Mouse (Mus musculus) skeletal muscle tissue, adult 2 months (tissue): ENCODE data around the gene Wdr43.

Experiments used
- DNase-seq: peaks from one replicate; pipeline ENCODE4 v3.0.0-alpha.2; 2012; ENCODE audit warnings: low read depth, low spot score

The Wdr43 gene

GRCm38 (mm10) chr17:71662751-71663250 is 47.1 kb downstream of the Wdr43 start:
- peak; percentile 75 for DNase-seq

GRCm38 (mm10) chr17:71663491-71663890 is 47.8 kb downstream of the Wdr43 start:
- DNase-seq, result no peak

GRCm38 (mm10) chr17:71664172-71664571 is 48.5 kb downstream of the Wdr43 start:
- no peak for DNase-seq

- no peak for DNase-seq
These were observed 49.5 kb downstream of the Wdr43 start for GRCm38 (mm10) chr17:71665201-71665600.

- no peak for DNase-seq
These were observed 53.8 kb downstream of the Wdr43 start for GRCm38 (mm10) chr17:71669511-71669910.

- DNase-seq, result no peak
These were observed 56.3 kb downstream of the Wdr43 start for GRCm38 (mm10) chr17:71671840-71672546.

GRCm38 (mm10) chr17:71673092-71673491 is 57.4 kb downstream of the Wdr43 start, which contains the start of gene Togaram2:
Gene Togaram2, plus strand, starts transcription at chr17:71673261.
- DNase-seq, result no peak

GRCm38 (mm10) chr17:71673936-71674335 is 58.2 kb downstream of the Wdr43 start:
- DNase-seq, result no peak

- DNase-seq, result no peak
These were observed 59.2 kb downstream of the Wdr43 start for GRCm38 (mm10) chr17:71674886-71675285.

GRCm38 (mm10) chr17:71681666-71682065 is 66.0 kb downstream of the Wdr43 start:
- no peak for DNase-seq

GRCm38 (mm10) chr17:71682379-71682778 is 66.7 kb downstream of the Wdr43 start:
- no peak for DNase-seq

- no peak for DNase-seq
These were observed 67.6 kb downstream of the Wdr43 start for GRCm38 (mm10) chr17:71683281-71683680.

GRCm38 (mm10) chr17:71684103-71684608 is 68.5 kb downstream of the Wdr43 start:
- DNase-seq, result no peak

- DNase-seq, result no peak
These were observed 71.7 kb downstream of the Wdr43 start for GRCm38 (mm10) chr17:71687436-71687835.

- DNase-seq, result no peak
These were observed 74.2 kb downstream of the Wdr43 start for GRCm38 (mm10) chr17:71689903-71690302.

- DNase-seq, result no peak
These were observed 75.7 kb downstream of the Wdr43 start for GRCm38 (mm10) chr17:71691361-71691875.

- no peak for DNase-seq
These were observed 77.6 kb downstream of the Wdr43 start for GRCm38 (mm10) chr17:71693313-71693712.

- DNase-seq, result no peak
These were observed 78.1 kb downstream of the Wdr43 start for GRCm38 (mm10) chr17:71693780-71694179.

- no peak for DNase-seq
These were observed 79.5 kb downstream of the Wdr43 start for GRCm38 (mm10) chr17:71695151-71695550.

GRCm38 (mm10) chr17:71695716-71696315 is 80.1 kb downstream of the Wdr43 start:
- DNase-seq, result peak; percentile 59

- DNase-seq, result peak; percentile 89
These were observed 80.7 kb downstream of the Wdr43 start for GRCm38 (mm10) chr17:71696396-71696795.

GRCm38 (mm10) chr17:71697896-71698618 is 82.4 kb downstream of the Wdr43 start:
- DNase-seq, result peak; percentile 91
